Mouse (Mus musculus) monocyte, adult 2 months (primary cell): ENCODE results near the gene Nomo1.
A peak's percentile ranks its signal among the peaks of the same experiment; 100 is the strongest.

Experiments used
- DNase-seq, 2 experiments: peaks; one replicate each; pipeline ENCODE4 v3.0.0; 2022; ENCODE audit warnings: low spot score in 2 of 2, low read depth in 1 of 2

Nomo1 gene

GRCm38 (mm10) chr7:46100563-46100962, 67.1 kb downstream of the Nomo1 start, which contains the start of gene Kcnj11:
Gene Kcnj11, minus strand, starts transcription at chr7:46100764.
- DNase-seq = peak in 1 of 2 experiments; percentile 18

GRCm38 (mm10) chr7:46103075-46103591, 69.6 kb downstream of the Nomo1 start:
- no peak for DNase-seq

GRCm38 (mm10) chr7:46103771-46104170, 70.3 kb downstream of the Nomo1 start:
- no peak for DNase-seq

- no peak for DNase-seq
These were observed 70.9 kb downstream of the Nomo1 start for GRCm38 (mm10) chr7:46104256-46104915.

- DNase-seq = no peak
These were observed 72.0 kb downstream of the Nomo1 start for GRCm38 (mm10) chr7:46105484-46105883.

GRCm38 (mm10) chr7:46110079-46110478, 76.6 kb downstream of the Nomo1 start:
- DNase-seq = no peak

- no peak for DNase-seq
These were observed 77.8 kb downstream of the Nomo1 start for GRCm38 (mm10) chr7:46111212-46111817.

- no peak for DNase-seq
These were observed 78.4 kb downstream of the Nomo1 start for GRCm38 (mm10) chr7:46111938-46112337.

GRCm38 (mm10) chr7:46113435-46113834, 79.9 kb downstream of the Nomo1 start:
- DNase-seq = no peak

GRCm38 (mm10) chr7:46116118-46116581, 82.7 kb downstream of the Nomo1 start:
- DNase-seq = no peak

GRCm38 (mm10) chr7:46117035-46117434, 83.5 kb downstream of the Nomo1 start:
- DNase-seq = no peak

- DNase-seq = no peak
These were observed 89.5 kb downstream of the Nomo1 start for GRCm38 (mm10) chr7:46122964-46123363.

- no peak for DNase-seq
These were observed 91.0 kb downstream of the Nomo1 start for GRCm38 (mm10) chr7:46124460-46124859.

- DNase-seq = no peak
These were observed 91.8 kb downstream of the Nomo1 start for GRCm38 (mm10) chr7:46125340-46125739.

- DNase-seq = no peak
These were observed 94.7 kb downstream of the Nomo1 start for GRCm38 (mm10) chr7:46128196-46128595.

GRCm38 (mm10) chr7:46129463-46130179, 96.1 kb downstream of the Nomo1 start:
- DNase-seq = no peak

- no peak for DNase-seq
These were observed 97.2 kb downstream of the Nomo1 start for GRCm38 (mm10) chr7:46130723-46131122.

- DNase-seq = no peak
These were observed 97.8 kb downstream of the Nomo1 start for GRCm38 (mm10) chr7:46131266-46131665.

- no peak for DNase-seq
These were observed 98.3 kb downstream of the Nomo1 start for GRCm38 (mm10) chr7:46131806-46132205.

GRCm38 (mm10) chr7:46132229-46132628, 98.7 kb downstream of the Nomo1 start:
- DNase-seq = no peak
